Mouse (Mus musculus) megakaryocyte progenitor cell, adult 5-6 weeks (primary cell): ENCODE results near the gene Mtcl1. TPM values are rescaled to one million over a fixed set of nuclear protein-coding genes. Genes with fewer than 3 reads are reported as not detected.

ENCODE experiments used
- ATAC-seq: replicated peaks from 2 replicates; pipeline ENCODE4 v1.8.0; 2016; ENCODE audit warnings: mild to moderate bottlenecking, moderate TSS enrichment, inconsistent platforms; ENCODE audit not compliant: poor library complexity
- total RNA-seq, 2 experiments: library from RNA; stranded (forward) in 1 of 2; stranded (reverse) in 1 of 2; fragments of 157-497, 149-512 nt in 1 of 2; fragments of 200-1000 nt in 1 of 2; gene quantifications; 2 replicates each; pipeline versions ENCODE4 v1.2.3 to v1.2.4; 2015 to 2017

The Mtcl1 gene
- total RNA-seq, 2 experiments from 2014 or later: not detected

DNA sequence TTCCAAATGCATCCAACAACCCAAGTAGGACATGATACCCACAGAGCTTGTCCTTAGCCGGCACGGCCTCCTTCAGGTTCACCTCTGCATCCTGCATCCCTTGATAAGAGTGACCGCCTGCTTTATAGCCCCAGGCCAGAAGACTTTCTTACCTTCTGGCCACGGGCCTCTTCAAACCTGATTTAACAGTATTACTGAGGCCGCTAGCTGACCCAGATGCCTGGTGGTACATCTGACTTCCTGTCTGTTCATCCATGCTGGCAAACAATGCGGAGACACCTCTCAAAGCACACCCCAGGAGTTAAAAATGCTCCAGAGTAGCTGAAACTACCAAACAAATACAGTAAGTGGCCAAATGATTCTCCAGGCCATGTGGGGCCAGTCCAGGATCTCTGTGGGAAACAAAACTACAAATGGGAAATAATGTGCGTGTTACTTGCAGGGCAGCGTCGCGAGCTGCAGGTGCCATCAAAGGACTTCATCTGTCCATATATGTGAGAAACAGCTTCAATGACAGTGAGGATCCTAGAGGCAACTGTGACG, 38.6 kb downstream of the Mtcl1 start:
- no peak for ATAC-seq

DNA sequence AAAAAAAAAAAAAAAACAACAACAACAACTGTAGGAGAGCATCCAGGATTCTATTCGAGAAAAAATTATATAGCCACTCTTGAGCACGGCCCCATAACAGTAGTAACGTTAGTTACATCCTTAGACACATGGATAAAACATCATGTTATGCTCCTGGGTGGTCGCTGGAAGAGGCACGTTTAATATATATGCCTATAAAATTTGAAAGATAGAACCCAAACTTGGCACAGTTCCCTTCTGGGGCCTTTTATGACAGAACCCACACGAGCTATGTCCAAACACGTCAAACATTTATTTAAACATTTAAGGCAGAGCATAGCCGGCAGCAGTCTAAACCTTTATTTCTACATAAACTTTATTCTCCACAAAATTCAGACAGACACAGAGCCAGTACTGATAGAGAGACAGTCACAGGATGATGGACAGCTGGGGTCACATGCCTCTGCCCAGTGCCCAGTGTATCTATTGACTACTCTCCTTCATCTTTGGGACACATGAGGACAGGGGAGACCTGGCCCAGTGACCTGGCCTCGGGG, 40.4 kb downstream of the Mtcl1 start:
- no peak for ATAC-seq

DNA sequence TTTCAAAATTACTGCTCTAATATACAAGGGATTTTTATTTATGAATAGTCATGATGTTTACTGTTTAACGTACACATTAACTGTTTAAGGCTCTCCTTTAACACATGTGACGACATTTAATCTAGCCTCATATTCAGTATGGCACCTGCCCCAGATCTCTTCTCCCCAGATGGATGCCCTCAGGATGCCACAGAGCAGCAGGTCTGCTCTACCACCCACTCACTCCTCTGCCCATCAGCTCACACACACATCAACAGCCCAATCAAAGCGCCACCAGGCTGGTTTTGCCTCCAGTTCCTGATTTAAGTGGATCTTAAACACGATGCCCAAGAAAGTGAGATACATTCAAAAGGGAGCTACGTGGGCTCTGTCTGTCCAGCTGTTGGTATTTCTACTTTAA, 41.1 kb downstream of the Mtcl1 start:
- ATAC-seq: no peak

DNA sequence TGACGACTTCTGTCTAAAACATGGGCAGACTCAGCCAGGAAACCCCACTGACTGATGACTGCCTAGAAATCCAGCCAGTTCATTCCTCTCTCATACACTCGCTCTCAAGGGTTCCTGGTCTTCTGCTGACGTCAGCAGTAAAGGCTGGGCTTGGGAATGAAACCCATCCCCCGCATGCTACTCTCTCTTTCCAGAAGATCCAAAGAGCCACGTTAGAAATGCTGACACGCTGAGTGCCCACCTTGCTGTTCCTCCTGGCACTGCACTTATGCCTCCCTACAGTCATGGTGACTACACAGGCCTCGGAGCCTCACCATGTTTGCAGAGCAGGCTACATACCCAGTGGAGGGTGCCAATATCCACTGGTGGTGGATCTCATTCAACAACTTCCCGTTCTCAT, 41.7 kb downstream of the Mtcl1 start:
- ATAC-seq: no peak

DNA sequence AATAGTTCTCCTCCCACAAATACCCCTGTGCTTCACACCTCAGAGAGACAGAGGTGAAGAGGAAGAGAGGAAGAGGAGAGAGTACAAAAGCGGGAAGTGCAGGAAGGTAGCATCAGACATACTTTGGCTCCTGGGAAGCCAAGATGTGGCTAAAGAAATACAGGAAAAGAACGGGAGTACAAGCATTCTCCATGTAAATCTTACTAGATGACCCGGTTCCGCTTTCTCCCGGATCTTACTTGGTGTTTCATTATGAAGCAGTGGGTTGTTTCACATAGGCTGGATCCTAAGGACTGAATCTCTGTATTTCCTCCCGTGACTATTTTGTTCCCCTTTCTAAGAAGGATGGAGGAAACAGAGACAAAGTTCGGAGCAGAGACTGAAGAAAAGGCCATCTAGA, 43.9 kb downstream of the Mtcl1 start:
- no peak for ATAC-seq

DNA sequence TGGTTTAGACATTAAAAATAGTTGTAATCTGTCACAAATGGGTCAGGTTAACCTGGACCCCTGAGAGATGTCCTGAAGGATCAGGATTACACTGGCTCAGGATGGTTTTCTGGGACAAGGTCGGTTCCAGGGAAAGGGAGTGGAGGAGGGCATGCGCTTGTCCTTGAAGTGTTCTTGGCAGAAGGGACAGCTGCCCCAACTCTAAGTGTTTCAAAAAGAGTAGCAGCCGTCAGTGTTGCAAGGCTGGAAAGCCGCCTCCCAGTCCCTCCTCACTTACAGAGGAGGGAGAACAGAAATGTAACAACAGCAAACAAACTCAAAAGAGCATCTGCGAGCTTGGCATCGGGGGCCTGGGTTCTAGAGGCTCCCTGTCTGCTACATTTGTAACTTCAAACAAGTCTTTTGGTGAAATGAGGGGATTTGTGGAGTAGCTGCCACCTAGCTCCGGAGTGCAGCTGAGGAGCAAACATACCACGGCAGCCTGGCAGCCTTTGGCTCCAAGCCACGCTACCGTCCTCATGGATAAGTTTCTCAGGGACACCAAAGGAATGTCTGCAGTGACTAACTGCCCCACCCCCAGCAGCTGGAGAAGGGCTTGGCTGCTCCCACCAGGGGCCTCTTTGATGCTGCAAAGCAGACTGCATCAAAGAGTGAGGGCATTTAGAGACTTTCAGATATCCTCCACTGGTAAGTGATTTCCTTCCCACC, 44.5 kb downstream of the Mtcl1 start:
- ATAC-seq: no peak

DNA sequence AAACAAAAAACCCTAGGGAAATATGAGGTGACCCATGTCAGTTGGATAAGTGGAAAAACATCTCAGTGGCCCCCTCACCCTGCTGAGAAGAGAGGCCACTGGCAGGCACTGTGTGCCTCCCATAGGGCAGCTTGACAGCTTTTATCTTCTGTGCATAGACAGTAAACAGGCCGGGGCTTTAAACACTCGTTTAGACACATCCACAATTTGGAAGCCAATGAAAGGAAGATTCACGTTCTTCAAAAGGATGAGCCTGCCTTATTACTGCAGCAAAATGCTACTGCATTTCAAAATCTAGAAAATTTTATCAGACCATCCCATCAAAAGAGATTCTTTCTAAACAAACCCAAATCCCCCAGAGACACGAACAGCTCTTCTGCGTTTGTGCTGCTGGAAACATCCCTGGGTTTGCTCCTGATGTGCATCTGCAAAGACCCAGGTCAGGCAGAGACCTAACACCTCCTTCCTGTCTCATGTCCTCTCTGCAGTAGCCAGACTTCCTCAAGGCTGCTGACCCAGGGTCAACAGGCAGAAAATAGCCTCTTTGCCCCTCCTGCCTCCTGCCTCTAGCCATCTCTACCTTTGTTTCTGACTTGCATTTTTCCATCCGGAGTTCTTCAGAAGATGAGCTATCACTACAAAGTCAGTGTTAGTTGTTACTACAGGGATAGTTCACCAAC, 46.6 kb downstream of the Mtcl1 start:
- no peak for ATAC-seq

DNA sequence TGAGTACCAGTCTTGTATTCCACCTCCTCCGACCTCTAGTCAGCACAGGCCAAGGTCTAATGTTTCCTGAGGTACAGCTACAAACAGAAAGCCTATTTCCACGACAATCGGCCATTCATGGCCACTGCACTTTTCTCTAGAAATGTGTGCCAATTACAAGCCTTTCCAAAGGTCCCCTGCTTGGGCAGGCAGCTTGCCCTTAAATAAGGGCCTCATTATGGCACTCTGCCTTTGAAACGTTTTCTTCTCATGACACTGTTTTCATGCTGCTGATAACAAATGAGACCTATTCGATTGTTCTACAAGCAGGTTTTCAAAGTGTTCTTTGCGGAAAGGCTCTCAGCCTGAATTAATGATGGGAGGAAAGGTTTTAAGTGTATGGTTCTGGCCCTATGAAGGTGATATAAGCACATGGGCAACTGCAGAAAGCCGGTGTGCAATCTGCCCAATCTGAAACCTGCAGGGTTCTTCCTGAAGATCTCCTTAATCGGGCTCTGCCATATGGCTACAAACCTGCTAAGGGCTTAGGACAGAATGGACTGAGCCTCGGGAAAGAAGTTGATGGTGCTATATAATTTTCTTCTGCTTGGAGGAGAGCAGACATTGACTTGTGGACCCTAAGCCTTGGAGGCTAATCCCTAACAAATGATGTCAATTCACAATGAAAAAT, 47.8 kb downstream of the Mtcl1 start:
- ATAC-seq: no peak

DNA sequence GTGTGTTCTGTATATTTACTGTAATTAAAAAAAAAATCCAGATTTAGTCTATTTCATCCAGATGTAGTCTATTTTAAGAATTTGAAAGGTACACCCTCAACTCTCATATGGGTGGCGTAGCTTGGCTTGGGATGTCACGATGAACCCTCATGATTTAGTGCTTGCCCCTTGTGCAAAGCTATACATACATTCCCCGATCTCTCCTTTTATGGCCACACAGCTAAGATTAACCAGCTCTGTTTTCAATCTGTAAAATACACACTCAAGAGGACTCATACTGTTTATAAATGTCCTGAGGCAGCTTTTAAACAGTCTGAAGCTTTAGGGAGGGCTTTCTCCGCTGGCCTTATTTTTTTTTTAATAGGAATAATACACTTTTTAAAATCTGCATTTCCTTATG, 49.8 kb downstream of the Mtcl1 start:
- ATAC-seq: no peak

DNA sequence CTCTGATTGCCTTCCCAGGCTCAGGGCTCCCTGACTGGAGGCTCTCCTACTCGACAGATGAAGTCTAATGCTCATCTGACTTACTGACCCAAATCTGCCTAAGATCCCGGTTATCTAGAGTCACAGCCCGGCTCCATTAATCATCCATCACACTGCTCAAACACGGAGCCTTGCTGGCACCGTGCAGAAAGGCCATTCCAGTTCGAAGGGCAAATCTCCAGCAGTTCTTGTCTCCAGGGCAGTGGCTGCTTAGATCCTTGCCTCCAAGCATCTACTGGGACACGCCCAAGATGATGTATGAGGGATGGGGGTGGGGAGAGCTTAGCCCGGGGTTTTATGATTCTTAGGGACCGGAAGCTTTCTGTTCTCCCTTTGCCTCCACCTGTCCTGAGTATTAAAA, 55.0 kb downstream of the Mtcl1 start:
- no peak for ATAC-seq

DNA sequence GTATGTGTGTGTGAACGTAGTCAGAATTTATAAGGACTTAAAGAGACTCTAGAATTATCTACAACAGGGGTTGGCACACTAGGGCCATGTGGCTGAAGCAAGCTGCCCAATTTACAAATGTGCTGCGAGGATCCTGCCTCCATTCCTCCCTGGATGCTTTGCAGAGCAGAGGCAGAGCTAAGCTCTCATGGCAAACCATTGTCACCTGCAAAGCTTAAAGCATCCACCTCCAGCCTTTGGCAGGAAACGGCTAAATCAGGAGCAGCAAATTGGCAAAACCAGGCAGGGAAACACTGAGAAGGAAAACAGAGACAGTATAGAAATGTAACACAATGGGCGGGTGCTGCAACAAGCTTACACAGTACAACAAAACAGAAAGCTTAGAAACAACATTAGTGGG, 61.2 kb downstream of the Mtcl1 start:
- no peak for ATAC-seq

DNA sequence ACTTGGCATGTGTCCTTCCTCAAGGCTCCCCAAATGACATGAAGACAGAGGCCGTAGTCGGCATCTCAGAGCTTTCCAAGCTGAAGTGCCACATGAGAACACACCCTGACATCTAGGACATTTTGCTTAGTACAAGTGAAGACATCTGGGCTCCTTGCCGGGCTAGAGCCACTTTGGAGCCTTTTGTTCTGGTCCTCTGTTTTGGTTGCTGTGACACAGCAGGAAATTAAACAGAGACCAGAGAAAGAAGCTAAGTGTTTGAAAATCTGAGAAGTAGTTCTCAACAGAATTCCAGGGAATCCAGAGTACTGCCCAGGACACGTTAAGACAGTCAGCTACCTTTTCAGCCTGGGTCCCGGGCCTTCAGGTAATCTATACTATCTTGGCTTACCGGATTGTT, 68.2 kb downstream of the Mtcl1 start:
- no peak for ATAC-seq

DNA sequence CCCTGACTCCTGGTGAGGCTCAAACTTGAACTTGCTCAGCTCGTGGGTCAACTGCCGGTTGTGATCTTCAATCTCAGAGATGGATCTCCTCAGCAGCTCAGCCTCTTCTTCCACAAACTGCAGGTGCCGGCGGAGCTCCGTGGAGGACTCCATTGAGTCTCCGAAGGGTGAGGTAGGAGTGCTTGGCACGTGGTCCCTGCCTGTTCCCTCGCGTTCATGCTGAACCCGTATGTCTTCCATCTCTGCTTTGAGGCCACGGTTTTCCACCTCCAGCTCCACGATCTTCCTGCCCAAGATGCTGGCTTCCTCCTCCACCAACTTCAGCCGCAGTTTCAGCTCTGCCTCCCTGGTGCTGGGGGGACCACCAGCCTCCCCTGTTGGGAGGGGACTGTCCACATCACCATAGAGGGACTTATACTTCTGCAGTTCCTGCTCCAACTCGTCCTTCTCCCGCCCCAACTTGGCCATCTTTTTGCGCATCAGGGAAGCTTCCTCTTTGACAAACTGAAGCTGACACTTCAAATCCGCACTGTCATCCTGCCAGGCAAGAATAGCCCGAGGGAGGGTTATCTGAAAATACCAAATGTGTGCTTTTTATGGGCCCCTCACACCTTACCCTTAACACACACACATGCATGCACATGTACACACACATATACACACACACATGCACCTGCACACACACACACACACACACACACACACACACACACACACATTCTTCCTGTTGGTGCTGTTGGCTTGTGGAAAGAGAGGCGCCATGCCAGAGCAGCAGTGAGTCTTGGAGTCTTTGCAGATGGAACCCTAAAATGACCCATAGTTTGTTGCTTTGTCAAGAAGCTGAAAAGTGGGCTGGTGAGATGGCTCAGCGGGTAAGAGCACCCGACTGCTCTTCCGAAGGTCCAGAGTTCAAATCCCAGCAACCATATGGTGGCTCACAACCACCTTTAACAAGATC, 69.4 kb downstream of the Mtcl1 start:
- no peak for ATAC-seq

DNA sequence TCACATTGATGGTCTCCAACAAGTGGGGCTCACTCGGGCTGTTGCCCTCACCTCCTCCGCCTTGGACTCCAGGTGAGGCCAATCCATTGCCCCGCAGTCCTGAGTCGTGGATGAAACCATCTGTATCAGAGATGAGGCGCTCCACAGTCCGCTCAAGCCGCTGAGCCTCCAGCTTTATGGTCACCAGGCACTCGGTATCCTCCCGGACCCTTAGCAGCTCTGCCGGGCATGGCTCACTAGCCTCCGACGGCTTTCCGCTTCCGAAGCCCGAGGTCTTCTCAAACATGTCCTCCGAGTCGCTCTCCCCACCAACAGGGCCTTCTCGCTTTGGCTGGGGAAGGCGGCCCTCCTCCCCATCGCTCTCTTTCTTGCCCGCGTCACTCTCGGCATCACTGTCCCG, 70.2 kb downstream of the Mtcl1 start:
- ATAC-seq: no peak

DNA sequence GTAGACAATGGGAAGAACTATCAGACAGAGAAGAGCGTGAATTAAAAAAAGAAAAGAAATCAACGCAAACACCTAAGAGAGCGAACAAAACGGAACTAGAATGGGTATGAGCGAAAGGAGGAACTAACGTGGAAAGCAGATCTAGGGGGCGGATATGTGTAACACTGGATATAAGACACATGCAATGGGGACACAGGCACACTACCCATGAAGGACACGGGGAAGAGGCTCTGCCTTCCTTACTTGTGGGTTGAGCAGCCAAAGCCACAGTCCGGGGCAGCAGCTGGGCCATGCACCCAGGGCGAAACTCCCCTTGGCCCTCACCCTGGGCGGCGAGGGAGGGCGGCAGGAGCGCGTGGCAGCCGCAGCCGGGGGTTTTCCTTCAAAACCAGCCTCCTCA, 71.4 kb downstream of the Mtcl1 start:
- peak; percentile 69 for ATAC-seq

DNA sequence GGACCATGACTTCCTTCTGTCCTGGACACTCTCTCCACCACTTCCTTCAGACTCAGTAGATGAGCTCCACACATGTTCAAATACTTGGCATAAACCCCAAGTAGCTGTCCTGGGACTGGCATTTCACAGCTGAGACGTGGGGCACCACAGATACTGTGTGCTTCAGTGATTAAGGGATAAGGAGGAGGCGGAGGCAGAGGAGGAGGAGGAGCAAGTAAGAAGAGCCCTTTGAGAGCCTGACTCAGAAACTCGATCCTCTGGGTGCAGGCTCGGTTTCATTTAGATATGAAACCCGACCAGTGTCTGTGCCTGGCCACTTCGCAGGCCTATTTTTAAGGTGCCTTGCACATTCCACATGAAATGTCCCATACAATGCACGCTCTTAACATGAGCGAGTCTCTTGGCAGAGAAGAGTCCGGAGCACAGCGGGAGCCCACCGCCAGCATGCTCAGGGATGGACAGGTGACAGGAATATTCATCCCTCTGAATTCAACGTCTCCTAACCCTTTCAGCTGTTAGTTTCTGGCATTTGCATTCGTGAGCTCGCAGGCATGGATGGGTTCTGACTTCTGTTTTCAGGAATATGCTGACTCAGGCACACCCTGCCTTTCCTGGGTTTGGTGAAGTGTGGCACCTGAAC, 74.8 kb downstream of the Mtcl1 start:
- no peak for ATAC-seq

DNA sequence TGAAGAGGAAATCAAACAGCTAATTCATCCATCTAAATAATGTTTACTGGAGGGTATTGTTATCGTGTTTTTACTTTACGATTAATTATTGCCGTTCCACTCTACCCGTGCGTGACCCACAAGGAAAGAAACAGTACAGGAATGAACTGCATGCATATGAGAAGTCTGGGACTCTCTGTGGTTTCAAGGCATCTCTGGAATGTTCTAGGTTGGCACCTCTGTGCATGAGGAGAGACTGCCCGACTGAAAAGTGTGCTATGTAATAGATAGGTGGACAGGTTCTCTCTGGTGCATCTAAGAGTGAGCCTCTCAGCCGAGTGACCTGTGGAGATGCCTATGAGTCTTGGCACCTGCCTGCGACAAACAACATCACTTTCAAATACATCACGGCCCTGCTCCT, 78.7 kb downstream of the Mtcl1 start:
- no peak for ATAC-seq

DNA sequence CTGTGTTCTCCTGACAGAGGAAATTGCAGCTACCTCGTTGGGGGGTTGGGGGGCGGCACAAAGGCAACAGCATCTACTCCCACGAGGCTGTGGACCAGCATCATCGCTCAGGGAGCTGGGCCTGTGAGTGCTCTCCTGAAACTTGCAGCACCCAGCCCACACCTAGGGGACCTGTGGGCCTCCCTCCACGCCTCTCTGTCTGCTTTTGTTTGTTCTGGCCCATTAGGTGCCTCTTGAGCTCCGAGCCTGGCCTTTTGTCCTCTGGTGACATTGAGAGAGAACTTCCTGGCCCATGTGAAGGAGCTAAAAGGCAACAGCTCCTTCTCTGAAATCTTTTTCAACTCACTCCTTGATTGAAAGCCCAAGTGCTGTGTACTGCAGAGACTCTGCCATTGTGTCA, 79.8 kb downstream of the Mtcl1 start:
- no peak for ATAC-seq

DNA sequence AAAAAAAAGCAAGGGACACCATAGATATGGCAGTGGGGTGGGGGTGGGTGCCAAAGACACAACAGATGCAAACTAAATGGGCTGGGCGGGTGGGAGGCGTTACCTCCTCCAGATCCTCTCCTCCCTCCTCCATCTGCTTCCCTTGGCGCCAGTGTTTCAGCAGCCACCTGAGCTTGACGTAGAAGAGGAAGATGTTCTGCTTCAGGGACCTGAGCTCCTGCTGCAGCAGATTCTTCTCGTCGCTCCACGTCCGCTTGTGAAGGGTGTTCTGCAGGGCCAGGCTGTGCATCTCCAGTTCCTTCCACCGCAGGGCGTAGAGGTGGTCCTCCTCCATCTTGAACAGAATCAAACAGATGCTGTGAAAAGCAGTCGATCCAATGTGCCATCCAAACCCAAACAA, 81.4 kb downstream of the Mtcl1 start:
- ATAC-seq: no peak

DNA sequence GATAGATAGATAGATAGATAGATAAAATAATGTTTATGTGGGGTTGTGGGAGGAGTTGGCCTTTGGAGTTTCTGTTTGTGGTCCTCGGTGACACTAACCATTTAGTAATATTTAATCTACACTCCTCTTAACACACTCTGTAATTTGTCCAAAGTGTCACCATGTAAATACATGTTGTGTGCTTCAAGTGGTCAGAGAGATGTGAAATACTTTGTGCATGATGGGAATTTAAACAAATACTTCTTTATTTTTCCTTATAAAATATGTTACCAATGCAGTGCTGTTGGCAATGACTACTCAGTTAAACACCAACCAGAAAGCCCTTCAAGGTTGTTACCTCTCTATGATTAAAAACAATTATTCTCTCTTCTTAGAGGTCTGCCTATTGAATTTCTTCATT, 83.9 kb downstream of the Mtcl1 start:
- no peak for ATAC-seq
